Mouse (Mus musculus) hindbrain, postnatal 0 days (tissue): ENCODE results near the gene Hs3st2. TPM values are rescaled to one million over a fixed set of nuclear protein-coding genes. Genes with fewer than 3 reads are reported as not detected.
A peak's percentile ranks its signal among the peaks of the same experiment; 100 is the strongest.

ENCODE experiments used
- ATAC-seq: fragments of 200-750 bp; cut with Nextera tagmentation; 2 replicates; pipeline ENCODE4 v1.8.0; 2017; ENCODE audit warnings: mild to moderate bottlenecking, moderate TSS enrichment, moderate library complexity
- DNase-seq: peaks from one replicate; pipeline ENCODE4 v3.0.0-alpha.2; 2015; ENCODE audit warnings: low spot score
- H3K27ac ChIP-seq: fragments of 300-500 bp; sonication (generic); 2 replicates; pipeline ENCODE4 v1.5.1; 2014; ENCODE audit warnings: mild to moderate bottlenecking
- H3K27me3 ChIP-seq: fragments of 300-500 bp; sonication (generic); 2 replicates; pipeline ENCODE4 v1.6.1; 2014; ENCODE audit warnings: low read length, mixed read lengths; ENCODE audit not compliant: insufficient read depth
- H3K36me3 ChIP-seq: fragments of 300-500 bp; sonication (generic); 2 replicates; pipeline ENCODE4 v1.6.1; 2014; ENCODE audit warnings: low read length, mixed read lengths; ENCODE audit not compliant: insufficient read depth
- H3K4me1 ChIP-seq: fragments of 300-500 bp; sonication (generic); 2 replicates; pipeline ENCODE4 v1.6.1; 2014; ENCODE audit warnings: antibody characterized with exemption, low read length, mixed read lengths; ENCODE audit not compliant: insufficient read depth
- H3K4me2 ChIP-seq: fragments of 300-500 bp; sonication (generic); 2 replicates; pipeline ENCODE4 v1.6.1; 2014; ENCODE audit warnings: low read depth, mild to moderate bottlenecking, low read length, moderate library complexity, mixed read lengths
- H3K4me3 ChIP-seq: fragments of 300-500 bp; sonication (generic); 2 replicates; pipeline ENCODE4 v1.5.1; 2014; ENCODE audit warnings: low read length
- H3K9ac ChIP-seq: fragments of 300-500 bp; sonication (generic); replicated peaks from 2 replicates; pipeline ENCODE4 v1.6.1; 2014; ENCODE audit warnings: mild to moderate bottlenecking, low read length, moderate library complexity, mixed read lengths
- H3K9me3 ChIP-seq: fragments of 300-500 bp; sonication (generic); 2 replicates; pipeline ENCODE4 v1.6.1; 2016; ENCODE audit warnings: low read length, mixed read lengths
- CTCF ChIP-seq: IDR thresholded peaks from 2 replicates; pipeline ENCODE4 v1.5.1; 2016; ENCODE audit warnings: antibody characterized with exemption, control low read depth, low read depth
- WGBS: fragments of 180-500 bp; shearing (Covaris S2); extraction: QIAGEN DNeasy Blood & Tissue Kit; methylation state at CpG from one replicate; pipeline ENCODE4 v1.1.7; 2014; 5-methylcytosine and 5-hydroxymethylcytosine counted together
- polyA plus RNA-seq: library from polyadenylated mRNA; unstranded; fragments of >200 nt; fragmentation: Nextera tagmentation; extraction: Ambion mirVana; gene quantifications from 2 replicates; pipeline ENCODE4 v1.2.1, GENCODE M21; 2015
- total RNA-seq: library from RNA; depleted of rRNA; stranded (reverse); fragments of >200 nt; gene quantifications from 2 replicates; pipeline ENCODE4 v1.2.3, GENCODE M21; 2014

Hs3st2 gene
- total and polyA plus RNA-seq, 2 experiments from 2014 or later, result 18.9 to 27.7 TPM

- TF ChIP-seq CTCF, result no peak
- Histone ChIP-seq H3K9ac (no peak overlapping the region), H3K27ac (no peak overlapping the region), H3K9me3 (no peaks in the 10 kb centered on the region), H3K36me3 (no peaks in the 10 kb centered on the region), H3K4me3 (no peak overlapping the region), H3K27me3 (no peaks in the 10 kb centered on the region), H3K4me1 (no peaks in the 10 kb centered on the region), H3K4me2 (no peak overlapping the region)
- DNase-seq (peak; percentile 14), ATAC-seq (no peak)
- 75% methylated on average over 6 of the region's 6 CpGs for WGBS
Observed at GRCm38 (mm10) chr7:121533639-121534038, 142.0 kb downstream of the Hs3st2 start.

GRCm38 (mm10) chr7:121534386-121534785, 142.7 kb downstream of the Hs3st2 start:
- Histone ChIP-seq H3K4me1 (no peaks in the 10 kb centered on the region), H3K9me3 (no peaks in the 10 kb centered on the region), H3K27ac (no peak overlapping the region), H3K36me3 (no peaks in the 10 kb centered on the region), H3K4me3 (no peak overlapping the region), H3K9ac (no peak overlapping the region), H3K4me2 (no peak overlapping the region), H3K27me3 (no peaks in the 10 kb centered on the region)
- WGBS, result 71% methylated on average over 7 of the region's 7 CpGs
- no peak for DNase-seq
- ATAC-seq, result no peak
- TF ChIP-seq CTCF, result no peak

GRCm38 (mm10) chr7:121535987-121536386, 144.3 kb downstream of the Hs3st2 start:
- TF ChIP-seq CTCF, result no peak
- no peak overlapping the region for H3K27ac ChIP-seq
- no peak overlapping the region for H3K4me2 ChIP-seq
- H3K4me3 ChIP-seq, result no peak overlapping the region
- no peaks in the 10 kb centered on the region for H3K4me1 ChIP-seq
- ATAC-seq (no peak), DNase-seq (no peak)
- no peaks in the 10 kb centered on the region for H3K9me3 ChIP-seq
- no peaks in the 10 kb centered on the region for H3K36me3 ChIP-seq
- no peak overlapping the region for H3K9ac ChIP-seq
- H3K27me3 ChIP-seq, result no peaks in the 10 kb centered on the region
- WGBS, result 65% methylated on average over 4 of the region's 4 CpGs

DNA sequence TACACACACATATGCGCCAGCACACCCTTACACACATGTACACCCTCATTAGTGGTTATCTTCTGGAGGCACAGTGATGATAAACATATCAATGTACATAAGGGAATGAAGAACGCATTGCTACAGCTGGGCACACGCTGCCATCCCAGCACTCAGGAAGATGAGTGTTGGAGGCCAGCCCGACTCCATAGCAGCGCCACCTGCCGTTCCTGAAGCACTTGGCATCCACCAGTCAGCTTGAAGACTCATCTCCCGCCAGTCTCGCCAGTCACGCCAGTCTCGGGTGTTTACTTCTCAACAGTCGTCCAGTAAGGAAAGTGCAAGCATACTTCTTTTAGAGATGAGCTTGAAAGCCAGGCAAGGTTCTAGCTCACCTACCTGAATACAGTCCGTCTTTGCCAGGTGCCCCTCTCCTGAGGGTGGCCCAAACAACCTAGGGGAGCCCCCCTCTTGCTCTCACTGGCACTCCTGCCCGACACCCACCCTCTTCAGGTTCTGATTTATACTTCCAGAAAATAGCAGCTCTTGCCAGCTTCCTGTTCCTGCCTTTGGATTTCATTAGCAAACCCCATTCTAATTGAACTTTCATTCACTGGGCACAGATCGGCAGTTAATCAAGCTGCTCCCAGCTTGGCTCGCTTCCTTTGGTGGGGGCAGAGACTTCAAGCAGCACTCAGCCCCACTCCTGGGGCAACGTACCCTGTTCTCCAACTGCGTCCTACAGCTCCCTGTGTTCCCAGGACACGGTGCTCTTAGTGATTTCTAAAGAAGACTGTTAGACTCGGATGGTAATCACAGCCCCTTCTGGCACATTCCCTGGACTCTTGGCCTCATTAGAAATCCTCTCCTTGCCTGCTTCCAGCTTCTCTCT, 148.0 kb downstream of the Hs3st2 start:
- Histone ChIP-seq H3K9me3 (no peaks in the 10 kb centered on the region; the same call in 1 of the 2 replicates), H3K36me3 (no peaks in the 10 kb centered on the region), H3K27ac (peak overlapping the region; percentile 52), H3K27me3 (no peaks in the 10 kb centered on the region), H3K4me2 (peak overlapping the region; percentile 41), H3K4me1 (no peaks in the 10 kb centered on the region), H3K4me3 (no peak overlapping the region), H3K9ac (no peak overlapping the region)
- ATAC-seq (peak; percentile 94), DNase-seq (peak; percentile 83)
- WGBS, result 33% methylated on average over 19 of the region's 19 CpGs
- peak; percentile 80 for TF ChIP-seq CTCF

- TF ChIP-seq CTCF, result peak; percentile 57
- no peak for ATAC-seq
- Histone ChIP-seq H3K9ac (no peak overlapping the region), H3K36me3 (no peaks in the 10 kb centered on the region), H3K4me3 (no peak overlapping the region), H3K27ac (no peak overlapping the region), H3K4me1 (no peaks in the 10 kb centered on the region), H3K4me2 (no peak overlapping the region), H3K9me3 (no peaks in the 10 kb centered on the region; the same call in 1 of the 2 replicates), H3K27me3 (no peaks in the 10 kb centered on the region)
- 59% methylated on average over 2 of the region's 2 CpGs for WGBS
- peak; percentile 44 for DNase-seq
Observed at GRCm38 (mm10) chr7:121542458-121542857, 150.8 kb downstream of the Hs3st2 start.

- Histone ChIP-seq H3K27me3 (no peaks in the 10 kb centered on the region), H3K36me3 (no peaks in the 10 kb centered on the region), H3K4me2 (peak overlapping the region; percentile 13), H3K27ac (no peak overlapping the region), H3K4me1 (no peaks in the 10 kb centered on the region), H3K9ac (no peak overlapping the region), H3K9me3 (no peaks in the 10 kb centered on the region), H3K4me3 (no peak overlapping the region)
- WGBS, result 44% methylated on average over 18 of the region's 18 CpGs
- no peak for TF ChIP-seq CTCF
- ATAC-seq, result peak; percentile 73; the same call in 1 of the 2 replicates
- peak; percentile 55 for DNase-seq
Observed at GRCm38 (mm10) chr7:121549329-121550022, 157.8 kb downstream of the Hs3st2 start.
